Mouse (Mus musculus) kidney, embryonic 14.5 days (tissue): Measurements from ENCODE around the gene Scn1b. TPM values are rescaled to one million over a fixed set of nuclear protein-coding genes. Genes with fewer than 3 reads are reported as not detected.

Experiments
- ATAC-seq: fragments of 200-750 bp; cut with Nextera tagmentation; 2 replicates; pipeline ENCODE4 v1.8.0; 2017; ENCODE audit warnings: moderate number of reproducible peaks, mild to moderate bottlenecking, moderate TSS enrichment, moderate library complexity; ENCODE audit not compliant: low FRiP score, low TSS enrichment
- H3K27ac ChIP-seq: fragments of 300-500 bp; sonication (generic); 2 replicates; pipeline ENCODE4 v1.5.1; 2014; ENCODE audit warnings: low read depth, mild to moderate bottlenecking, low read length, moderate library complexity, mixed read lengths
- H3K27me3 ChIP-seq: fragments of 300-500 bp; sonication (generic); 2 replicates; pipeline ENCODE4 v1.6.1; 2014; ENCODE audit warnings: mild to moderate bottlenecking, low read length; ENCODE audit not compliant: control insufficient read depth, insufficient read depth
- H3K36me3 ChIP-seq: fragments of 300-500 bp; sonication (generic); 2 replicates; pipeline ENCODE4 v1.6.1; 2014; ENCODE audit warnings: low read length, mixed read lengths; ENCODE audit not compliant: control insufficient read depth, insufficient read depth
- H3K4me1 ChIP-seq: fragments of 300-500 bp; sonication (generic); 2 replicates; pipeline ENCODE4 v1.6.1; 2014; ENCODE audit warnings: low read length, mixed read lengths; ENCODE audit not compliant: control insufficient read depth, insufficient read depth
- H3K4me2 ChIP-seq: fragments of 300-500 bp; sonication (generic); replicated peaks from 2 replicates; pipeline ENCODE4 v1.6.1; 2014; ENCODE audit warnings: low read depth, mild to moderate bottlenecking, low read length
- H3K4me3 ChIP-seq: fragments of 300-500 bp; sonication (generic); 2 replicates; pipeline ENCODE4 v1.5.1; 2014; ENCODE audit warnings: mild to moderate bottlenecking, low read length
- H3K9ac ChIP-seq: fragments of 300-500 bp; sonication (generic); 2 replicates; pipeline ENCODE4 v1.6.1; 2014; ENCODE audit warnings: low read depth, mild to moderate bottlenecking, low read length, moderate library complexity
- H3K9me3 ChIP-seq: fragments of 300-500 bp; sonication (generic); 2 replicates; pipeline ENCODE4 v1.6.1; 2016; ENCODE audit warnings: low read length; ENCODE audit not compliant: control insufficient read depth
- WGBS: fragments of 180-500 bp; shearing (Covaris S2); extraction: QIAGEN DNeasy Blood & Tissue Kit; methylation state at CpG from one replicate; pipeline ENCODE4 v1.1.7; 2014; 5-methylcytosine and 5-hydroxymethylcytosine counted together
- polyA plus RNA-seq: library from polyadenylated mRNA; unstranded; fragments of >200 nt; fragmentation: Nextera tagmentation; extraction: Ambion mirVana; gene quantifications from 2 replicates; pipeline ENCODE4 v1.2.1, GENCODE M21; 2014

Gene Scn1b
- polyA plus RNA-seq, 1 experiment from 2014 or later, result 1.6 TPM

DNA sequence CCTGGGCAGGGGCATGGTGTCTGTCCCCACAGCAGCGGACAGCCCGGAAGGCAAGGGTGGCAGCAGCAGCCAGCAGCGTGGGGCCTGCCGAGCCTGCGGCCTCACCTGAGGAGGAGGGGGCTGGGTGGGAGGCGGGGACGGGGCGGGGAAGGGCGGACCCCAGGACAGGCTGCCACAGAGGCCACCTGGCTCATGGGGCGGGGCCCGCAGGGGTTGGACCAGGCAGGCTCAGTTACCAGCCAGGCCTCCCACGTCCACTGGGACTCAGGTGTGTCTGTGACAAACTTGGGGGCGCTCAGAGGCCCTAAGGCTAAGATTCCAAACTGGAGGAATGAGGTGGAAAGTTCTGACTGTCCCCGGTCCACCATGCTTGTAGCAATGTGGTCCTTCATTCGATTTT is 11.6 kb downstream of the Scn1b start, which contains the start of gene Hpn:
Hpn (minus strand) TSS at position 109 of the 400 bp plus-strand sequence.
- 11% methylated on average over 15 of the region's 15 CpGs for WGBS
- H3K27me3 ChIP-seq, result no peaks in the 10 kb centered on the region
- H3K36me3 ChIP-seq, result no peaks in the 10 kb centered on the region
- peak within 1 kb of the TSS; percentile 34; the same call in 1 of the 2 replicates for H3K9ac ChIP-seq
- H3K27ac ChIP-seq, result peak within 1 kb of the TSS; percentile 71
- no peaks in the 10 kb centered on the region for H3K9me3 ChIP-seq
- H3K4me2 ChIP-seq, result peak within 1 kb of the TSS; percentile 36
- peak within 1 kb of the TSS; percentile 19 for H3K4me3 ChIP-seq
- ATAC-seq, result peak; percentile 58
- peaks cover 25% of the 10 kb centered on the region for H3K4me1 ChIP-seq

DNA sequence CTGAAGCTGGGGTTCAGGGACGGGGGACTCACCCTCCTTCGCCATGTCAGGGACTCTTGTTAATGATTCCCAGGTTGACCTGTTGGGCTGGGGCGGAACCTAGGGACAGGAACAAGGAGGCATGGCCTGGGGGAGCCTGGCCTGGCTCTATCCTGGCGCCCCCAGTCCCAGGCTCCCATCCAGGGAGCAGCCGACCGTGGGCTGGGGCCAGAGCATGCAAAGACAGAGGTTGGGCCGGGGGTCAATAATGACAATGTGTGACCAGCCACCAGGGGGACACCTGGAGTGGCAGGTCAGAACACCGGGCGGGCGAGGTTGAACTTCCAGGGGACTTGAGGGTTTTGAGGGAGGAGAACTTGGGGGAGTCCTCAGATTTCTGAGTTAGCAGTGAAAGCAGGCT is 12.2 kb downstream of the Scn1b start:
- H3K36me3 ChIP-seq, result no peaks in the 10 kb centered on the region
- no peak for ATAC-seq
- peak overlapping the region; percentile 36 for H3K4me2 ChIP-seq
- peak overlapping the region; percentile 19 for H3K4me3 ChIP-seq
- peaks cover 25% of the 10 kb centered on the region for H3K4me1 ChIP-seq
- WGBS, result 50% methylated on average over 10 of the region's 10 CpGs
- peak overlapping the region; percentile 71; the same call in 1 of the 2 replicates for H3K27ac ChIP-seq
- H3K9me3 ChIP-seq, result no peaks in the 10 kb centered on the region
- H3K9ac ChIP-seq, result peak overlapping the region; percentile 34; the same call in 1 of the 2 replicates
- H3K27me3 ChIP-seq, result no peaks in the 10 kb centered on the region

DNA sequence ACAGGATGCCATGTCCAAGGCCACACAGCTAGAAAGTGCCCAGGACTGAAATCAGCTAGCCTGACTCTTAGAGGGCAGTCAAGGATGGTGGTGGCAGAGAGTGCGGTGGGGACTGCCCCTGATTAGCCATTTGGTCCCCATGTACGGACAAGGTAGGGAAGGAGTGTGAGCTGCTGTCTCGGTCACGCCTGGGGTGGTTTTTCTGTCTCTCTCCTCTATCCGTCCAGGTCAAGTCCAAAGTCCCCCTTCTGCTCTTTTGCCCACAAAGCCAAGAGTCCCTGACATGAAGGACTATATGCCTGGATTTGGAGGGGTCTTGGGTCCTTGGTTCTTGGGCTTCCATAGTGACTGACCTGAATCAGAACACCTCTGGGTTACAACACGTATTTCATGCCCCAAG is 13.0 kb downstream of the Scn1b start:
- no peak for ATAC-seq
- H3K4me2 ChIP-seq, result no peak overlapping the region

DNA sequence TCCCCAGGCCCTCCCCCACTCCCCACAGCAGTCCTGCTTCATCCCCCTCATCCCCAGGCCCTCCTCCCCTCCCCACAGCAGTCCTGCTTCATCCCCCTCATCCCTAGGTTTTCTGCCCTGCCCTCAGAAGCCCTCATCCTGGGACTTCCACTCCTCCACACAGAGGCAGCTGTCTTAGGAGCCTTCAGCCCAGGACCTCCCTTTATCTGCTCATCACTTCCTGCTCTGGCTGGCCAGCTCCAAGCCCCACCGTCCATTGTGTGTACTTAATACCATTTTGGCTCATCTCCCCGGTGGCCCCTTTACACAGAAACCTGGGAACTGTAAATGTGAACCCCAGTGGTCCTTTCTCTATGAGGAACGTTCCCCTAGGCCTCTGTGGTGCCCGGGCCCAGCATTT is 14.8 kb downstream of the Scn1b start:
- Histone ChIP-seq H3K9me3 (no peaks in the 10 kb centered on the region), H3K4me1 (peaks cover 25% of the 10 kb centered on the region), H3K27me3 (no peaks in the 10 kb centered on the region), H3K27ac (no peak overlapping the region), H3K36me3 (no peaks in the 10 kb centered on the region), H3K4me3 (no peak overlapping the region), H3K4me2 (no peak overlapping the region), H3K9ac (no peak overlapping the region)
- WGBS, result 39% methylated on average over 4 of the region's 4 CpGs
- no peak for ATAC-seq

More for the DNA sequence above, 13.0 kb downstream of the Scn1b start:
- no peak overlapping the region for H3K9ac ChIP-seq
- no peaks in the 10 kb centered on the region for H3K9me3 ChIP-seq
- no peak overlapping the region for H3K27ac ChIP-seq
- peaks cover 25% of the 10 kb centered on the region for H3K4me1 ChIP-seq
- H3K4me3 ChIP-seq, result no peak overlapping the region
- no peaks in the 10 kb centered on the region for H3K36me3 ChIP-seq
- no peaks in the 10 kb centered on the region for H3K27me3 ChIP-seq
- WGBS, result 60% methylated on average over 6 of the region's 6 CpGs

DNA sequence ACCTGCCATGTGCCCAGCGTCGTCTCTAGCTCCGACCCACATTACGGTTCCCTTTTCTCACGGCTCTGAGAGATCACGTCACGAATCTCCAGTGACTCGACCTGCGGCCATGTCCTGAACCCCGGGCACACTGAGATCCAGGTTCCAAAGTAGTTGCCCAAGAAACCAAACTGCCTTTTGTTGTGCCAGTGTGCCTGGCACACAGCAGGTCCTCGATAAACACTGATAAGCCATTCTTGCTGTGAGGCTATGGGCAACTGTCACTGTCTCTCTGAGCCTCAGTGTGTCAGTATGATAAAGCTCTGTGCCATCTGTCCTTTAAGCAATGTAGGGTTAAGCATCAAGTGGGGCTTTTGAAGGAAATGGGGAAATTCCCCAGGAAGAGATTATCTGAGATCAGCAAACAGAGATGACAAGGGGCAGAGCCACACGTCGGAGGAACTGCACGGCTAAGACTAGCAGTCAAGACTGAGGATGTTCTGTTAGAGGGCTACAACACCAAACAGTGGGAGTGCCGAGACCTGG is 15.9 kb downstream of the Scn1b start:
- 0 out of 2 replicates have a peak overlapping the region, but pooled peaks have one; percentile 1 for H3K9ac ChIP-seq
- H3K36me3 ChIP-seq, result no peaks in the 10 kb centered on the region
- H3K27me3 ChIP-seq, result no peaks in the 10 kb centered on the region
- ATAC-seq, result no peak
- no peak overlapping the region for H3K4me3 ChIP-seq
- no peaks in the 10 kb centered on the region for H3K9me3 ChIP-seq
- H3K4me1 ChIP-seq, result peaks cover 25% of the 10 kb centered on the region
- WGBS, result 75% methylated on average over 15 of the region's 15 CpGs
- no peak overlapping the region for H3K27ac ChIP-seq
- H3K4me2 ChIP-seq, result no peak overlapping the region

DNA sequence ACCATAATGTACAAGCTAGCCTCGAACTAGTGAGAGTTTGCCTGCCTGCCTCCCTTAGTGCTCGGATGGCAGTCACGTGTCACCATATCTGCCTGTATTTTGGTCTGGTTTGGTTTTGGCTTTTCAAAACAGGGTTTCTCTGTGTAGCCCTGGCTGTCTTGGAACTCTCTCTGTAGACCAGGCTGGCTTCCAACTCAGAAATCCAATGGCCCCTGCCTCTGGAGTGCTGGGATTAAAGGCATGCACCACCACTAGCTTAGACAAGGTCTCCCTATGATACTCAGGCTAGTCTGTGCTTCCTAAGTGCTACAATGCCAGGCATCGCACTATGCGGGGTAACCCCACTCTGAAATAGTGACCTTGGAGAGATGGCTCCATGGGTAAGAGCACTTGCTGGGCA is 17.0 kb downstream of the Scn1b start:
- ATAC-seq, result no peak
- 87% methylated on average over 5 of the region's 5 CpGs for WGBS
- Histone ChIP-seq H3K27ac (no peak overlapping the region), H3K4me2 (no peak overlapping the region), H3K9me3 (no peaks in the 10 kb centered on the region), H3K4me3 (no peak overlapping the region), H3K9ac (no peak overlapping the region), H3K27me3 (no peaks in the 10 kb centered on the region), H3K36me3 (no peaks in the 10 kb centered on the region), H3K4me1 (peaks cover 15% of the 10 kb centered on the region)

DNA sequence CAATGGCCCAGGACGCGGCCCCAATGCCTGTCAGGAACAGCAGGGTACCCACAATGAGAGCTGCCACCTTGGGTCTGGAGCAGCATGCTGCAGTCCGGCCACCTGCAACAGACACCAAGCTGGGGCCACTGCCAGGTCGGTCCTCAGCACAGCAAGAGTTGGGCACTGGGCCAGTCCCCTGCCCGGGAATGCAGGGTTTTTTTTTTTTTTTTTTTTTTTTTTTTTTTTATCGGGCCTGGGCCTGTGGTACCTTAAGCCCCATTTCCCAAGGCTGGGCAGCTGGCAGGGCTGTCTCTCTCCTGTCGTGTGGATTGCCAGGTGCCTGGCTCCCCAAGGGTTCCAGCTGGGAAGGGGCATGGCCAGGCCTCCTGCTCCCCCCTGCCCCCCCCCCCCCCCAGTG is 17.7 kb downstream of the Scn1b start:
- Histone ChIP-seq H3K4me3 (no peak overlapping the region), H3K9me3 (no peaks in the 10 kb centered on the region), H3K27me3 (no peaks in the 10 kb centered on the region), H3K36me3 (no peaks in the 10 kb centered on the region), H3K9ac (no peak overlapping the region), H3K4me2 (no peak overlapping the region), H3K4me1 (peaks cover 15% of the 10 kb centered on the region), H3K27ac (no peak overlapping the region)
- no peak for ATAC-seq
- WGBS, result 49% methylated on average over 7 of the region's 7 CpGs

DNA sequence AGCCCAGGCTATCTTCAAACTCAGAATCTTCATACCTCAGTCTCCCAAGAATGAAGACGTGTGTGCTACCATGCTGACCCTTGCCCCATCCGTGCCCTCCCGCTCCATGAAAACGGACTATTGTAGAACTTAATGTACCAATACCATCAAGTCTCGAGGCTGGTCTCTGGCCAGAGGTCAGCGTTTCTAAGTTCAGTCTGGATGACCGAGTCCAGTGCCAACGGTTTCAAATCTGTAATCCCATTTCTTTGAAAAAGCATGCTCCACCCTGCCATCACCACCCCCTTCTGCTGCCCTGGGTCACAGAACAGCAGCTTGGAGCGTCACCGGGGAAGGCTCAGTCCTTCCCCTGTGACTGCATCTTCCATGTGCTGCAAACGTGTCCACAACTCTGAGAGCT is 19.0 kb downstream of the Scn1b start:
- Histone ChIP-seq H3K4me3 (no peak overlapping the region), H3K27ac (no peak overlapping the region), H3K9me3 (no peaks in the 10 kb centered on the region), H3K9ac (no peak overlapping the region), H3K36me3 (no peaks in the 10 kb centered on the region), H3K27me3 (no peaks in the 10 kb centered on the region), H3K4me2 (no peak overlapping the region), H3K4me1 (peaks cover 15% of the 10 kb centered on the region)
- no peak for ATAC-seq
- 86% methylated on average over 11 of the region's 11 CpGs for WGBS

DNA sequence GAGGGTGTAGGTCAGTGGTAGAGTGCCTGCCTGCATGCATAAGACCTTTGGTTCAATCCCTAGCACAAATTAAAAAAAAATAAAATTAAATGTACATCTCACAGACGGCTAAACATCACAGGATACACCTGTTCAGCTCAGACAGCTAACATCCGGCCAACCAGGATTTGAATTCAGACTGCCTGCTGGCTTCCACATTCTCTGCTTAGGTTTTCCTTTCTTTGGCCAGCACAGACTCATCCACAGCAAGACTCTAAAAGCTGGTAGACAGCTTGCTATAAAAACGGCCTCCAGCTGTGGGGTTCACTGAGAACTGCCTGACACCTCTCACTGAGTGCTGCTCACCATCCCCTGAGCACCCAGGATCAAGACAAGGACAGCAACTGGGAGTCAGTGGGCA is 20.6 kb downstream of the Scn1b start:
- Histone ChIP-seq H3K27me3 (no peaks in the 10 kb centered on the region), H3K4me3 (no peak overlapping the region), H3K9me3 (no peaks in the 10 kb centered on the region), H3K4me1 (peaks cover 4% of the 10 kb centered on the region; the same call in 1 of the 2 replicates), H3K36me3 (no peaks in the 10 kb centered on the region), H3K4me2 (no peak overlapping the region), H3K9ac (no peak overlapping the region), H3K27ac (no peak overlapping the region)
- 45% methylated on average over 3 of the region's 3 CpGs for WGBS
- no peak for ATAC-seq
